Mouse (Mus musculus) erythroid progenitor cell, adult 5-6 weeks (primary cell): ENCODE measurements at regions not wholly inside any gene's neighbourhood (a gene's known extent, or its start where the extent isn't known, plus 50 kb on each side); places are given as distances from the start of the nearest gene placed in this dataset.
"Not testable (repeated sequence)": the region's sequence is repeated elsewhere in the genome, so short reads cannot be mapped to it uniquely, and the experiment has no call there.

Experiments
- ATAC-seq: replicated peaks from 2 replicates; pipeline ENCODE4 v1.8.0; 2016; ENCODE audit warnings: moderate number of reproducible peaks, mild to moderate bottlenecking, moderate TSS enrichment, inconsistent platforms; ENCODE audit not compliant: poor library complexity, low FRiP score, severe bottlenecking

GRCm38 (mm10) chr2:129947847-129948553, 64.1 kb upstream of the Tgm3 start:
- ATAC-seq: no peak

DNA sequence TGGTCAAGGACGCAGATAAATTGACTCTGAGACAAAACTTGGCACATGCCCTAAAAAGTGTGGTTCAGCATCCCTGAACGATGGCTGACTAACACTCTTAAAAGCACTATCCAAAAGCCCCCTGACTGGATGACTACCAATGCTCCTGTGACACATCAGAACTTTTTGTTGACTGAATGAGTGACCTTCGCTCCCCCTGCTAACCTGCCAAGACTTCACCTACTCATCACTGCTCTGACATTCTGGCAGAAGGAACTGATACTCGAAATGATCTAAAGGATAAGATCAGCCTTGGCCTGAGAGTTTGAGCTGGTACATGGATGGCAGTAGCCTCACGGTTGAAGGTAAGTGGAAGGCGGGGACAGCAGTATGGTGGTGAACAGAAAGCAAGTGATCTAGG, 62.4 kb upstream of the Tgm3 start:
- ATAC-seq: not testable (repeated sequence)

- no peak for ATAC-seq
Observed at GRCm38 (mm10) chr2:129952486-129952885, 59.7 kb upstream of the Tgm3 start.

GRCm38 (mm10) chr2:129955260-129955691, 56.9 kb upstream of the Tgm3 start:
- ATAC-seq: no peak

GRCm38 (mm10) chr2:129958120-129958519, 54.0 kb upstream of the Tgm3 start:
- ATAC-seq: no peak

DNA sequence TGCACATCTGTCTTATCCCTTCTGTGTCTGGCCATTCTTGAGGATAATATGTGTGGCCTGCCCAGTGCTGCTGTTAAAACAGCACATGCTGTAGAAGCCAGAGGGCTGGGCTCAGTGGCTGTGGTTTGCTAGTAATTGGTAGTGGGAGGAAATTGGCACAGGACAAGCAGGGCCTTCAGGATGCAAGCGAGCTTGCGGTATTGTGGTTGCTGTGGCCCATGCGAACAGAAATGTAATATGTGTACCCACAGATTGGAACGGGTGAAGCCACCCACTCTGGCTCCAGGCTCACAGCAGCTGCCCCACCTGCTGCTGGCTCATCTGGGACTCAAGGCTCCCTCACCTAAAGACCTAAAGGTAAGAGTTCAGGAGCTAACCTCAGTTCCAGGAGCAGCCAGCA, 51.8 kb upstream of the Tgm3 start:
- no peak for ATAC-seq

DNA sequence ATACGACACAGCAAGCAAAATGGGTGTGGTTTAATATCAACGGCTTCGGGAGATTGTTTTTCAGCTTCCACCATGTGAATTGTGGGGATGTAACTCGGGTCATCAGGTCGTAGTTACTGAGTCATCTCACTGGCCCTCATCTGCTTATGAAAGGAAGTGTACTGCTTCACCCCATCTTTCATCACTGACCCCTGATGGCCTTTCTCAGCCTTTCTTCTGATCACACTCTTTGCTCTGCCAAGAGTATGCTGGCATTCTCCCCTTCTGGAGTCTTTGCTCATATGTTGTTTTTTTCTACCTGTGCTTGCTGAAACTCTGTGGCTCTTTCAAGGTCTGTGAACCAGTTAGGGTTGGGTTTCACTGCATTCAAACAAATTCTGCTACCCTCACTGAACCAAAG, 50.6 kb upstream of the Tgm3 start:
- ATAC-seq: no peak
